Mouse (Mus musculus) hematopoietic stem cell, adult 5-6 weeks (primary cell): Measurements from ENCODE around the gene Dusp5. TPM values are rescaled to one million over a fixed set of nuclear protein-coding genes. Genes with fewer than 3 reads are reported as not detected.

Experiments used
- ATAC-seq, 2 experiments: fragments of 125-278 bp in 1 of 2; replicated peaks in 1 of 2; 2 replicates each; pipeline ENCODE4 v1.8.0; 2016 to 2017; ENCODE audit warnings: inconsistent platforms in 2 of 2, mild to moderate bottlenecking in 2 of 2, moderate number of reproducible peaks in 2 of 2, low read depth in 1 of 2, moderate TSS enrichment in 1 of 2; ENCODE audit not compliant: low FRiP score in 2 of 2, poor library complexity in 2 of 2, severe bottlenecking in 2 of 2, insufficient read depth in 1 of 2, low TSS enrichment in 1 of 2
- total RNA-seq: library from RNA; stranded (forward); fragments of 172-1452, 232-1000 nt; gene quantifications from 2 replicates; pipeline ENCODE4 v1.2.3, GENCODE M21; 2017

The Dusp5 gene
- total RNA-seq, 1 experiment from 2014 or later, result 102 TPM

DNA sequence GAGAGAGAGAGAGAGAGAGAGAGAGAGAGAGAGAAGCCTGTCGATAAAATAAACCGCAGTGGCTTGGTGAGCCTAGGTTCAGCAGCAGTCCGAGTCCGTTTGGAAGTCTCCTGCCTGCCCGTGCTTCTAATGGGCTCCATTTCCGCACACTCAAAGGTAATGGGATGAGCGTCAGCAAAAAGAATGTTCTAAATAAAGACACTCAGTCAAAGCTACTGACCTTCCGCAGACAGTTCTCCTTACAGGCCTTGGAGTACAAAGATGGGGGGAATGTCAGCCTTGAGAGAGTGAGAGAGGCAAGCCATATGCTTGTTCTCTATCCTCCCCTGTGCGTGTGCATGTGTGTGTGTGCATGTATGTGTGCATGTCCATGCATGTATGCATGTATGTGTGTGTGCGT lies 23.2 kb upstream of the Dusp5 start:
- ATAC-seq, result no peak

GRCm38 (mm10) chr19:53507497-53507896 lies 21.4 kb upstream of the Dusp5 start:
- no peak for ATAC-seq

DNA sequence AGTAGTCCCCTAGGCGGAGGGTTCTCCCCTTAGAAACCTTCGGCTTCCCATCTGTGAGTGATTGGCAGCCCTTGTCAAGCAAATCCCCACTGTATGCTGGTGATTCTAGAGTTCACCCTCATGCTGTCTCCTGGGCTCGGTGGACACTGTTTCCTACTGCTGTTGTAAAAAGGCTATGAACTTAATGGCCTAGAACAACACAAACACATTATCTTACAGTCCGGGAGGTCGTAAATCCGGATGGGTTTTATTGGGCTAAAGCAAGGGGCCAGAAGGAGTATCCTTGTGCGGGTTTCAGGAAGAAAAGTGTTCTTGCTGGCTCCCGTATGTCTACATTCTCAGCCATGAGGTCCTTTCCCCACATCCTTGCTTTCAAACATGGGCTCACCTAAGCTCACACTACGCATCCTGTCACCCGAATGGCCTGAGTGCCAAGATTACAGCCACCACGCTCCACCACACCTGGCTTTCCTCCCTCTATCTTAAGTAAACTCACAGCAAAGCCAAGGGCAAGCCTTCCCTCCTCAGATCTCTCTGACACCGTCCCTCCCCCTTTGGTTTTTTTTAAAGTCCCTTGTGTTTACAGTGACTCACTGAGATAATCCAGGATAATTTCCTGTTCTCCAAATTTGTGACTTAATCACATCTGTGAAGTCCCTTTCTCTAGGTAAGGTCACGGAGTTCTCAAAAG lies 17.5 kb upstream of the Dusp5 start:
- ATAC-seq, result no peak

GRCm38 (mm10) chr19:53517370-53518096 lies 11.4 kb upstream of the Dusp5 start:
- no peak for ATAC-seq

GRCm38 (mm10) chr19:53519549-53519948 lies 9.4 kb upstream of the Dusp5 start:
- no peak for ATAC-seq

DNA sequence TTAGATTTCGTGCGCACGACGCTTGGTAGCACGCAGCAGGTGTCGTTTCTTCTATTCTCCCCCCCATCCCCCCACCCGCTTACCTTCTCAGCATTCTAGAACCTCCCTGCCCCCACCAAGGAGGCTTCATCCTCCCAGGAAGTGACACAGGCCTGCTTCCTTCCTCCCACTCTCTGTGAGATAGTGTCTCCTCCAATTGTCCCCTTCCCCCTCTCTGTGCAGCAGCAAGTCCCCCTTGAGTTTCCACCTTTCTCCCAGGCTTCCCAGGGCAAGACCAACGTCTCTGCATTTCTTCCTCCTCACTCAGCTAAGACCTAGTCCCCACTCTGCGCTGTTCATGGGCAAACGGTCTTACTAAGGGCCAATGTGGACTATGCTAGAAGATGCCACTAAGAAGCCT lies 8.9 kb upstream of the Dusp5 start:
- ATAC-seq, result 0 out of 4 replicates have a peak, but pooled peaks of 1 of the 2 experiments have one; percentile 2

DNA sequence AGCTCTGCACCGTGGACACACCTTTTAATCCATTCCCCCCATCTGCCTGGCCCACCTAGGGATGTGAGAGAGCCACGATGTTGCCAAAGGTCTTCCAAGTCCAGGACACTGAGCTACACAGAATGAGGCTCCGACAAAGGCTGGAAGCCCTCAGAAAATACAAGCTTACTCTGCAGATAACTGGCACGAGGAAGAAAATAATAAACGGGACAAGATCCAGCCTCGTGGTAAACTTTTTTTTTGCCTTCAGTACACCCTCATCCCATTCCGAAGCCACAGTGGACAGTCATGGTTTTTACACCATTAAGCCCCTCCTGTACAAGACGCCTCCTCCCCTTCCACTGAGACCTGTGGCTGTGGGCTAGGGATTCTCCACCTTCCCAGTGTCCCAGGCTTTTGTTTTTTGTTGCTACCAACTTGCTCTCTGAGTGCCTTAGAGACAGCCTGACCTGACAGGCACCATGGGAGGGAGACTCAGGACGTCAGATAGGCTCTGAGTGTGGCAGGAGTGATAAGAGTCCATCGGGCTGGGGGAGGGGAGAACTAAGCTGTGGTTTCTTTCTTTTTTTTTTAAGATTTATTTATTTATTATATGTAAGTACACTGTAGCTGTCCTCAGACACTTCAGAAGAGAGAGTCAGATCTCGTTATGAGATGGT lies 7.6 kb upstream of the Dusp5 start:
- ATAC-seq, result peak; percentile 36 to 46; a peak in 2 of 4 replicates

GRCm38 (mm10) chr19:53527480-53527879 lies 1.4 kb upstream of the Dusp5 start:
- no peak for ATAC-seq

DNA sequence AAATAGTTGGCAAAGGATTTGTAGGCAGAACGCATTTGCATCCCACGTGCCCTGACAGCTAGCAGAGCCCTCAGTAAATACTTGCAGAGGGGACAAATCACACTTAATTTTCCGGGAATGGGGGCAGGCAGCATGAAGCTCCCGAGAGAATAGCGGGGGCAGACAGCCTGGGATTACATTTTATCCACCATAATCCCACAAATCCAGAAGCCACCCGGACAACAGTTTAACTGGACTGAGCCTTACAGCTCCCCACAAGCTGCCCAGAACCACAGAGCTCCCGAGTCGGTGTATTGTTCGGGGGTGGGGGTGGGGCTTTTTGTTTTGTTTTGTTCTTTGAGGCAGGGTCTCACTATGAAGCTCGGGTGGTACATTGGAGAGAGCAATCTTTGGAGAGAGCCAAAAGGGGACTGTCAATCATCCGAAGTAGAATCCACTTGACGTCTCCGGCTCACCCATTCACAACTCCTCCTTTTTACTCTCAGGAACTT lies 733 bp upstream of the Dusp5 start:
- ATAC-seq, result no peak

- ATAC-seq, result peak in 1 of 2 experiments; percentile 5; a peak in 1 of 4 replicates
Measured at GRCm38 (mm10) chr19:53529455-53529704, 471 bp downstream of the Dusp5 start.

DNA sequence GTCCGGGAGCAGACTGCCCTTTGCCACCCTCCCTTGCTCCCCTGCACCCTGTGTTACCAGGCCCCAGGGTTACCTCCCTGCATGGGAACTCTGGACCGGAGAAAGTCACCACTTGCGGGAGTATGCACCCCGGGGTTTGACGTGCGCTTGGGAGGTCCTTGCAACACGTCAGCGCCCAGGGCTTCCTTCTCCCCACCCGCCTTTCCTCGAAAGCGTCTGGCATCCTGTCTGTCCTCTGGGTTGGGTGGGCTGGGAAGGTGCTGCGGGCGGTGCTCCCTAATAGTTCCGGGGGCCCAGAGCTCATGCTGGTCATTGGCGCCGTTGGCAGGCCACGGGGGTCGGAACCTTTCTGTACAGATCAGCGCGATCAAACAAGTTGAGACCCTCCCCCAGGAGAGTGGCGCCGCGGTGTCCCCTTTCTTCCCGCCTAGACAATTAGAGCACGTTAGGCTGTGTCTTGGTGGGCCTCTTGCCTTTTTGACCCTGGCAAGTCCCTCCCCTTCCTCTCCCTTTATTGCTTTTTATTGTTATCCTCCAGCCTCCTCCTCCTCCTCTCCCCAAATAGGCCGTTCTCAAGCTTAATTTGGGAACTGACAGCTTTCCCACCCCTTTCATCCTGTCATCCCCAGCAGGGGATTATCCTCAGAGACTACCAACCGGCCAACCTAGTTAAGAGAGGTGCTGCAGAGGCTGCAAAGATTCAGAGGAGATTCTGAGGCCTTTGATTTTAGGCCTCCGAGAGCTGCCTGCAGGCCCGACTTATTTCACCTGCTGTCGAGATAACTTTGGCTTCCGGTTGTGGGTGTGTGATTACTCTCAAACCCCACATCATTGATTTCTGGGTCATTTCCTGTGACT lies 1.0 kb downstream of the Dusp5 start:
- peak in 1 of 2 experiments; percentile 4; a peak in 1 of 4 replicates for ATAC-seq

- ATAC-seq, result no peak
Measured at GRCm38 (mm10) chr19:53531416-53531815, 2.5 kb downstream of the Dusp5 start.

DNA sequence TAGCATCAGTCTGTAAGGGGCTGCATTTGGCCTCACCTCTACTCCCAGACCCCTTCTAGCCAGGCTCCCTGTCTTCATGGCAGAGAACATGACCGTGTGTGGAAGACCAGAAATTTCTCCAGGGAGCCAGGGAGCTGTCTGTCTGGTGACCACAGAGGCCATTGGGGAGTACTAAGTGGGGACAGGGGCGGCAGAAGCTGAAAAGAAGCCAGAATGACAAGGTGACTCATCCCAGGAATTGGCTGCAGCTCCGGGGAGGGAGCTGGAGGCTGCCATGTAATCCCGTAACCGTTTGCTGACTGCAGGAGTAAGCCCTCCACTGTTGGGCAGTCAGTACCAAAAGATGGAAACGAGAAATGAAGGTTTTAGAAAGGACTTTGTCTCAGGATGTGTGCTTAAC lies 3.1 kb downstream of the Dusp5 start:
- no peak for ATAC-seq

- no peak for ATAC-seq
Measured at GRCm38 (mm10) chr19:53532676-53533075, 3.8 kb downstream of the Dusp5 start.

- ATAC-seq, result no peak
Measured at GRCm38 (mm10) chr19:53533236-53533635, 4.3 kb downstream of the Dusp5 start.

GRCm38 (mm10) chr19:53533810-53534601 lies 5.1 kb downstream of the Dusp5 start:
- no peak for ATAC-seq
